Mouse (Mus musculus) erythroblast, embryonic 14.5 days (primary cell): ENCODE measurements around the gene Marc2.

Experiments
- GATA1 ChIP-seq: IDR thresholded peaks from 2 replicates; pipeline ENCODE4 v1.6.1; 2012; ENCODE audit warnings: low read length, inconsistent platforms, mixed read lengths
- TAL1 ChIP-seq: IDR thresholded peaks from 3 replicates; pipeline ENCODE4 v1.6.1; 2012; ENCODE audit warnings: low read length, inconsistent platforms, mixed read lengths

DNA sequence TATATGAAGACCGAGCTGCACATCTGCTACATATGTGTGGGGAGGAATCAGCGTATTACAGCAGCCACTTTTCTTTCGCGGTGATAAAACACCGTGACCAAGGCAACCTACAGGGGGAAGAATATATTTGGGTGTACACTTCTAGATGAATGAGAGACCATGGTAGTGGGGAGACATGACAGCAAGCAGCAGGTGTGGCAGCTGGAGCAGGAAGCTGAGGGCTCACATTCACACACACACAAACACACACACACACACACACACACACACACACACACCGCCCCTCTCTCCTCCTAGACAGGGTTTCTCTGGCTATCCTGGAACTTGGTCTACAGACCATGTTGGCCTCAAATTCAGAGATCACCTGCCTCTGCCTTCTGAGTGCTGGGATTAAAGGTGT, 68.1 kb downstream of the Marc2 start:
- TF ChIP-seq GATA1: no peak
- TF ChIP-seq TAL1: no peak
